ENCODE assay signal across 17 mouse cellular contexts in the genomic region with DNA sequence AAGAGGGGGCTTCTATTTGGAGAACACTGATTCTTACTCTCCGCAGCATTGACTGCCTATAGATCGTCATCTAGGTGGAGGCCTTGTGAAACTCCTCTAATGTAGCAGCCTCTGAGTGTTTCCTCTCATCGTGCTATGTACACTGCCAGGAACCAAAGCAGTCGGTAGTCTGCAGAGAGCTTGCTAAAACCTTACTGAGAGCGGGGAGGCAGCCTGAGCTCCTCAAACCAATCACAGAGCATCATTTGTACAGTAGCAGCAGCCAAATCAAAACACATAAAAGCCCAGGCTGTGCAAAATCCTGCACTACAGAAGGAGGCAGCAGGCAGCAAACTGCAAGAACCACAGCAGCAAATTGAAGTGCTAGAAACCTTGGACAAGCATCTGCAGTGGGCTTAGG. TPM values are rescaled to one million over a fixed set of nuclear protein-coding genes. Genes with fewer than 3 reads are reported as not detected.
DNase-seq lines count a peak whose midpoint lies in the region; ATAC-seq and TF ChIP-seq lines count a peak whose summit lies in the region.
"Had no signal": no experiment of that assay in that cellular context is flagged by ENCODE, and none has a peak within 500 bp of the region (broad histone marks: within the 10 kb centered on the region; RNA-seq: fewer than 3 reads in every experiment).

No protein-coding gene starts in this region.

- WGBS in thymus, adult 2 months = 86% methylated on average over 5 of the region's 5 CpGs
- WGBS in liver, postnatal 0 days (ENCODE audit: insufficient replicate concordance) = 88% methylated on average over 5 of the region's 5 CpGs

- TF ChIP-seq CTCF in thymus, adult 2 months (IDR thresholded peaks at IDR 0.05; ENCODE audit: borderline replicate concordance, control insufficient read depth, extremely low read depth, insufficient read depth, low read length, poor library complexity) = no peak
- TF ChIP-seq CTCF in liver, postnatal 0 days (IDR thresholded peaks at IDR 0.05; ENCODE audit: low read depth) = no peak

- DNase-seq in thymus, adult 2 months = peak; percentile 22
- no peak for DNase-seq in thymus, postnatal 0 days (ENCODE audit: low spot score)
- peak; percentile 52 for DNase-seq in induced T-regulatory cell, adult 2 months (ENCODE audit: low read depth)
- DNase-seq in thymus, postnatal 25 days = peak; percentile 41
- DNase-seq in right cerebral cortex, adult 2 months (ENCODE audit: low spot score in 2 of 2) = no peak
- DNase-seq in liver, postnatal 0 days = no peak
- DNase-seq: adrenal gland, postnatal 14 days; cerebellum, adult 2 months; cerebellum, postnatal 10 days; gastrocnemius, adult 2 months; gastrocnemius, postnatal 25 days; heart, postnatal 36 days had no signal

- peaks cover 20% of the 10 kb centered on the region for H3K36me3 ChIP-seq in thymus, adult 2 months (ENCODE audit: control insufficient read depth, insufficient read depth, low read length)
- H3K36me3 ChIP-seq in liver, postnatal 0 days (replicated peaks; ENCODE audit: insufficient read depth, low read length) = no peaks in the 10 kb centered on the region
- H3K36me3 ChIP-seq: embryonic facial prominence, embryonic 10.5 days; hindbrain, embryonic 15.5 days had no signal

- ATAC-seq in liver, postnatal 0 days = no peak
- ATAC-seq: activated CD4-positive, CD25-positive, alpha-beta regulatory T cell, adult 4 months; forebrain, embryonic 13.5 days had no signal

- no peak for TF ChIP-seq EP300 in liver, postnatal 0 days (IDR thresholded peaks at IDR 0.05; ENCODE audit: low read depth)

- H3K27me3 ChIP-seq in thymus, adult 2 months (ENCODE audit: control insufficient read depth, insufficient read depth, low read length) = no peaks in the 10 kb centered on the region
- no peaks in the 10 kb centered on the region for H3K27me3 ChIP-seq in liver, postnatal 0 days (ENCODE audit: insufficient read depth, low read length)
- H3K27me3 ChIP-seq: forebrain, embryonic 13.5 days; heart, embryonic 13.5 days; hindbrain, embryonic 15.5 days had no signal

- H3K9ac ChIP-seq in liver, postnatal 0 days (replicated peaks) = no peak overlapping the region
- H3K9ac ChIP-seq: forebrain, embryonic 13.5 days; heart, embryonic 13.5 days; hindbrain, embryonic 15.5 days had no signal

- H3K9me3 ChIP-seq in liver, postnatal 0 days (ENCODE audit: low read length) = no peaks in the 10 kb centered on the region
- H3K9me3 ChIP-seq: embryonic facial prominence, embryonic 10.5 days; forebrain, embryonic 13.5 days; heart, embryonic 13.5 days; hindbrain, embryonic 15.5 days had no signal

- no peak overlapping the region for H3K4me3 ChIP-seq in thymus, adult 2 months (ENCODE audit: control insufficient read depth, insufficient read depth, low read length)
- H3K4me3 ChIP-seq in liver, postnatal 0 days (ENCODE audit: low read depth, low read length) = no peak overlapping the region
- H3K4me3 ChIP-seq: embryonic facial prominence, embryonic 10.5 days; forebrain, embryonic 13.5 days; gastrocnemius, adult 2 months; heart, embryonic 13.5 days; hindbrain, embryonic 15.5 days had no signal

- no peak overlapping the region for H3K4me2 ChIP-seq in liver, postnatal 0 days (ENCODE audit: low read depth, low read length)
- H3K4me2 ChIP-seq: forebrain, embryonic 13.5 days; heart, embryonic 13.5 days; hindbrain, embryonic 15.5 days had no signal

- no peak for TF ChIP-seq POLR2A in thymus, adult 2 months (IDR thresholded peaks at IDR 0.05; ENCODE audit: control insufficient read depth, extremely low read depth, insufficient read depth, low read length, poor library complexity)

- peaks cover 10% of the 10 kb centered on the region for H3K4me1 ChIP-seq in thymus, adult 2 months (replicated peaks; ENCODE audit: control insufficient read depth, insufficient read depth, low read length)
- peaks cover 8% of the 10 kb centered on the region; the same call in 1 of the 2 replicates for H3K4me1 ChIP-seq in liver, postnatal 0 days (ENCODE audit: insufficient read depth)
- H3K4me1 ChIP-seq: forebrain, embryonic 13.5 days; hindbrain, embryonic 15.5 days had no signal

- peak overlapping the region; percentile 84 for H3K27ac ChIP-seq in thymus, adult 2 months (ENCODE audit: control insufficient read depth, insufficient read depth, low read length)
- no peak overlapping the region for H3K27ac ChIP-seq in liver, postnatal 0 days (ENCODE audit: low read depth)
- H3K27ac ChIP-seq: embryonic facial prominence, embryonic 10.5 days; forebrain, embryonic 13.5 days; gastrocnemius, adult 2 months; heart, embryonic 13.5 days; hindbrain, embryonic 15.5 days had no signal

RNA-seq across cellular contexts. Expression of gene Gbp9, which starts 25.7 kb away (rescaled TPM):
- polyA plus RNA-seq in thymus, adult 2 months (2012; rRNA removed) = 19.9 and 20.6 TPM in 2 replicates
- 20.9 and 31.5 TPM in 2 replicates for polyA plus RNA-seq in thymus, postnatal 0 days (2015; fragmentation: Nextera tagmentation; extraction: Ambion mirVana)
- 2.4 and 2.8 TPM in 2 replicates for polyA plus RNA-seq in liver, postnatal 0 days (2015; fragmentation: Nextera tagmentation; extraction: Ambion mirVana)

RNA-seq across cellular contexts. Expression of gene Gbp8, which starts 25.7 kb away (rescaled TPM):
- 67.9 and 78.9 TPM in 2 replicates for polyA plus RNA-seq in thymus, adult 2 months (2012; rRNA removed)
- polyA plus RNA-seq in thymus, postnatal 0 days (2015; fragmentation: Nextera tagmentation; extraction: Ambion mirVana) = 61.9 and 67.2 TPM in 2 replicates
- polyA plus RNA-seq in liver, postnatal 0 days (2015; fragmentation: Nextera tagmentation; extraction: Ambion mirVana) = 2.1 and 2.5 TPM in 2 replicates

RNA-seq across cellular contexts. Expression of gene Gbp4, which starts 25.7 kb away (rescaled TPM):
- 126 and 130 TPM in 2 replicates for polyA plus RNA-seq in thymus, adult 2 months (2012; rRNA removed)
- polyA plus RNA-seq in thymus, postnatal 0 days (2015; fragmentation: Nextera tagmentation; extraction: Ambion mirVana) = 59.6 and 66.2 TPM in 2 replicates
- 1.2 and 1.4 TPM in 2 replicates for polyA plus RNA-seq in liver, postnatal 0 days (2015; fragmentation: Nextera tagmentation; extraction: Ambion mirVana)

Comparison
In these comparisons a context has a peak if more than half of its experiments do, and no peak if none do; other contexts are left out.
1. DNase-seq: peak in thymus, adult 2 months (single experiment), induced T-regulatory cell, adult 2 months (single experiment) and thymus, postnatal 25 days (single experiment); none in thymus, postnatal 0 days (single experiment), right cerebral cortex, adult 2 months (0 of 2) and liver, postnatal 0 days (single experiment).
2. RNA of gene Gbp8, which starts 25.7 kb away (polyA plus RNA-seq): 67.9 to 78.9 TPM in thymus, adult 2 months and 61.9 to 67.2 TPM in thymus, postnatal 0 days; 2.1 to 2.5 TPM in liver, postnatal 0 days; every median in the first group is over 10 times any median in the second.
3. RNA of gene Gbp4, which starts 25.7 kb away (polyA plus RNA-seq): 126 to 130 TPM in thymus, adult 2 months and 59.6 to 66.2 TPM in thymus, postnatal 0 days; 1.2 to 1.4 TPM in liver, postnatal 0 days; every median in the first group is over 10 times any median in the second.